Mouse (Mus musculus): ENCODE measurements around the gene Dnajc13.

DNA sequence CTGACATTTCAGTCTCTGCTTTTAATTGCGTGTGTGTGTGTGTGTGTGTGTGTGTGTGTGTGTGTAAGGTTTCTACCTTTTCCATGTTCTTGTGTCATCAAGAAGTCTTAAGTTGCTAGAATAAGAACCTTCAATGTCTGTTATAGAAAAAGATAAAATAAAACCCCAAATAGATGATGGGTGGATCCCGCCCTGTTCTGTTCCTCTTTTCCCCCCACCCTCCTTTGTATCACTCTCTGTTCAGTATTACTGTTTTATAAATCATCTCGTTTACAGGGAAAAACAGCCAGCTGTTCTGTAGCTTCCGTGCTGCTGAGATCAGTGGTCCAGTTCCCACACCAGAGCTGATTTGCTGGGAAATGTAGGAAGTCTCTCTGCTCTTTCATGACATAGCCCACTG is 9.3 kb upstream of the Dnajc13 start:
- TF ChIP-seq ZMIZ1 (IDR thresholded peaks at IDR 0.05; ENCODE audit: low read depth, low read length) (no peak), MYB (IDR thresholded peaks at IDR 0.05; ENCODE audit: low read depth, low read length) (no peak), CTCF (IDR thresholded peaks at IDR 0.05 in 2 of 3, conservative IDR thresholded peaks at IDR 0.05 in 1 of 3; ENCODE audit: control insufficient read depth in 1 of 3, insufficient read depth in 1 of 3, low read depth in 2 of 3, low read length in 3 of 3, poor library complexity in 1 of 3, severe bottlenecking in 1 of 3) (no peak), MEF2A (IDR thresholded peaks at IDR 0.05; ENCODE audit: extremely low read depth, insufficient replicate concordance, low read depth, low read length, poor library complexity, severe bottlenecking) (no peak), EP300 (IDR thresholded peaks at IDR 0.05; ENCODE audit: low read depth in 1 of 2, low read length in 2 of 2) (peak; percentile 48 to 53; a peak in 2 of 4 replicates), ELF1 (IDR thresholded peaks at IDR 0.05; ENCODE audit: low read depth, low read length) (no peak), KAT2A (conservative IDR thresholded peaks at IDR 0.05; ENCODE audit: low read depth, low read length) (no peak), GATA1 (IDR thresholded peaks at IDR 0.05; ENCODE audit: low read depth, low read length) (no peak)
